Mouse (Mus musculus) forebrain, embryonic 10.5 days (tissue): ENCODE measurements around the gene Eif4e3. TPM values are rescaled to one million over a fixed set of nuclear protein-coding genes. Genes with fewer than 3 reads are reported as not detected.

Source experiments
- DNase-seq: peaks from one replicate; pipeline ENCODE4 v3.0.0-alpha.2; 2017; ENCODE audit warnings: low spot score; ENCODE audit errors: extremely low spot score
- H3K27ac ChIP-seq: fragments of 300-500 bp; sonication (generic); 2 replicates; pipeline ENCODE4 v1.5.1; 2016; ENCODE audit warnings: mild to moderate bottlenecking
- H3K27me3 ChIP-seq: fragments of 300-500 bp; sonication (generic); 2 replicates; pipeline ENCODE4 v1.6.1; 2016; ENCODE audit warnings: mild to moderate bottlenecking; ENCODE audit not compliant: poor library complexity, severe bottlenecking
- H3K36me3 ChIP-seq: fragments of 300-500 bp; sonication (generic); replicated peaks from 2 replicates; pipeline ENCODE4 v1.6.1; 2016; ENCODE audit warnings: mild to moderate bottlenecking, moderate library complexity
- H3K4me1 ChIP-seq: fragments of 300-500 bp; sonication (generic); 2 replicates; pipeline ENCODE4 v1.6.1; 2016
- H3K4me3 ChIP-seq: fragments of 300-500 bp; sonication (generic); 2 replicates; pipeline ENCODE4 v1.5.1; 2016; ENCODE audit warnings: mild to moderate bottlenecking, moderate library complexity
- H3K9me3 ChIP-seq: fragments of 300-500 bp; sonication (generic); 2 replicates; pipeline ENCODE4 v1.6.1; 2016; ENCODE audit warnings: mild to moderate bottlenecking, moderate library complexity
- WGBS: fragments of 180-500 bp; shearing (Covaris S2); methylation state at CpG from one replicate; pipeline ENCODE4 v1.1.7; 2016; 5-methylcytosine and 5-hydroxymethylcytosine counted together
- polyA plus RNA-seq: library from polyadenylated mRNA; unstranded; fragments of >200 nt; fragmentation: Nextera tagmentation; extraction: Ambion mirVana; gene quantifications from 2 replicates; pipeline ENCODE4 v1.2.1, GENCODE M21; 2016

The Eif4e3 gene
- polyA plus RNA-seq, 1 experiment from 2014 or later: 12.7 TPM

- Histone ChIP-seq H3K27me3 (0 out of 2 replicates have a peak, but pooled peaks cover 6% of the 10 kb centered on the region), H3K36me3 (no peaks in the 10 kb centered on the region), H3K27ac (no peak overlapping the region), H3K4me1 (no peaks in the 10 kb centered on the region), H3K9me3 (peaks cover 4% of the 10 kb centered on the region; the same call in 1 of the 2 replicates), H3K4me3 (no peak overlapping the region)
- DNase-seq: no peak
- 93% methylated on average over 5 of the region's 5 CpGs for WGBS
Observed at GRCm38 (mm10) chr6:99683974-99684373, 17.4 kb upstream of the Eif4e3 start.

DNA sequence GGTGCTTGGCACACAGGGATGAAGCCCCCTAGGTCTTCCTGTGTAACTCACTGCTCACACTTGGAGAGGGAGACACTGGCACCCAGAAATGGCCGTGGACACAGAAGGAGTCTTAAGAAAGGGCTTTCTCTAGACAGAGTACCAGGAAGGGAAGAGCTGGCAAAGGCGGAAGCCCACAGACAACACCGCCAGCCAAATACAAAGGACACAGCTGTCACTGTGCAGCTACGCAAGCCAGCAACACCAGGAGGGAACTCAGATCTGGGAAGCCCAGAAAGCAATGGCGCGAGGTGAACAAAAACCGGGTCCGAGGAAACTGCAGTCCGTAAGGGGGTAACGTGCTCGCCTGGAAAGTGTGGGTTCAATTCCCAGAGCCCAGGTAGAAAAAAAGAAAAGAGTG is 11.5 kb upstream of the Eif4e3 start:
- Histone ChIP-seq H3K27ac (no peak overlapping the region), H3K4me3 (no peak overlapping the region), H3K36me3 (no peaks in the 10 kb centered on the region), H3K4me1 (peaks cover 16% of the 10 kb centered on the region), H3K27me3 (no peaks in the 10 kb centered on the region), H3K9me3 (no peaks in the 10 kb centered on the region)
- WGBS: 82% methylated on average over 11 of the region's 11 CpGs
- DNase-seq: no peak

- H3K27ac ChIP-seq: no peak overlapping the region
- no peak for DNase-seq
- no peak overlapping the region for H3K4me3 ChIP-seq
- H3K27me3 ChIP-seq: no peaks in the 10 kb centered on the region
- 89% methylated on average over 8 of the region's 8 CpGs for WGBS
- no peaks in the 10 kb centered on the region for H3K36me3 ChIP-seq
- H3K9me3 ChIP-seq: no peaks in the 10 kb centered on the region
- H3K4me1 ChIP-seq: peaks cover 16% of the 10 kb centered on the region
Observed at GRCm38 (mm10) chr6:99677325-99677724, 10.8 kb upstream of the Eif4e3 start.

DNA sequence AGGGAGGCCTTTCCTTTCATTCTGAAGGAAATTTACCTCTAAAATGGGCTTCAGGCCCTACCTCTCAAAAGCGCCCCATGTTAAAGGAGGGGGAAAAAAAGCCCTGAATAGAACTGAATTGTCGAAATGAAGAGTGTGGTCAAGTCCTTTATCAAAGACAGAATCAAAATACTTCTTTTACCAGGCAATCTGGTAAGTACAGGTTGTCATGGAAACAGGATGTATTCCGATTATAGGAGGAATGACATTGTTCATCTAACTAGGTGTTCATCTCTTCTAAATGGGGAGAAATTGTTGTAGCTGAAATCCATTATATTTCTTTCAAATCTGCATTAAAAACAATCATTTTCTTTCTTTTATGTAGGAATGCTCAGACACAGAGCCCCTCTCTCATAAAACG is 7.9 kb upstream of the Eif4e3 start:
- Histone ChIP-seq H3K36me3 (no peaks in the 10 kb centered on the region), H3K27me3 (no peaks in the 10 kb centered on the region), H3K4me1 (peaks cover 40% of the 10 kb centered on the region), H3K4me3 (no peak overlapping the region), H3K27ac (no peak overlapping the region), H3K9me3 (no peaks in the 10 kb centered on the region)
- DNase-seq: no peak
- WGBS: 73% methylated on average over 4 of the region's 4 CpGs

GRCm38 (mm10) chr6:99671768-99672167 is 5.2 kb upstream of the Eif4e3 start:
- 80% methylated on average over 3 of the region's 3 CpGs for WGBS
- Histone ChIP-seq H3K4me3 (no peak overlapping the region), H3K27ac (no peak overlapping the region), H3K9me3 (no peaks in the 10 kb centered on the region), H3K27me3 (peaks cover 23% of the 10 kb centered on the region), H3K4me1 (peaks cover 58% of the 10 kb centered on the region), H3K36me3 (no peaks in the 10 kb centered on the region)
- DNase-seq: no peak

DNA sequence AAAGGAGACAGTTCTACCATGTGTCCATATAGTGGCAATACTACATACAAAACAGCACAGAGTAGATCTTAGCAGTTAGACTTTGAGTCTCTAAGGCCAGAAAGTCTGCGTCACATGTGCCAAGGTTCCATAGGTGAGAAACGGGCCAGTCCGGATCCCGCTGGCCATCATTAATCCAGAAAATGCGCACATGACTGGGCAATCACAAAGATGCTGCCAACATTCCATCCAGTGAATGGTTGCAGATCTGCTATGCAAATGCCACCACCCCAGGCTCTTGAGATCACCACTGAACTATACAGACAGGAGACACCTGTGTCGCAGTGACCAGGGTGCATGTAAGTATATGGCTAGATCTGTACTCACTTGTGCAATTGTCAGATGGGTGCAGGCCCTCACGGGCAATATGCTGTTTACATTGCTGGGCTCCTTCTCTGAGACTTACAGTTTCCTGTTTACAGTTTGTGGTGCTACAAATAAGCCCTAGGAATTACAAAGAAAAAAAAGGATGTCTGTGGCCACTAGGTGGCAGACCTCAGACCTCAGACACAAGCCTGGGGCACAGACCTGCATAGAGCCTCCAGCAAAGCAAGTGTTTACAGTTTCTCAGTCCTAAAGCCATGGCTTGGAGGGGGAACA is 4.0 kb upstream of the Eif4e3 start:
- WGBS: 71% methylated on average over 7 of the region's 7 CpGs
- Histone ChIP-seq H3K27me3 (peaks cover 29% of the 10 kb centered on the region), H3K27ac (peak overlapping the region; percentile 4; the same call in 1 of the 2 replicates)

GRCm38 (mm10) chr6:99669481-99670325 is 3.1 kb upstream of the Eif4e3 start:
- DNase-seq: peak; percentile 71
- 28% methylated on average over 5 of the region's 5 CpGs for WGBS
- peak overlapping the region; percentile 41; the same call in 1 of the 2 replicates for H3K27ac ChIP-seq
- peaks cover 38% of the 10 kb centered on the region for H3K27me3 ChIP-seq
- H3K9me3 ChIP-seq: no peaks in the 10 kb centered on the region
- H3K36me3 ChIP-seq: no peaks in the 10 kb centered on the region
- H3K4me3 ChIP-seq: 0 out of 2 replicates have a peak overlapping the region, but pooled peaks have one; percentile 0
- H3K4me1 ChIP-seq: peaks cover 70% of the 10 kb centered on the region

More for the DNA sequence above, 4.0 kb upstream of the Eif4e3 start:
- H3K36me3 ChIP-seq: no peaks in the 10 kb centered on the region
- H3K9me3 ChIP-seq: no peaks in the 10 kb centered on the region
- H3K4me1 ChIP-seq: peaks cover 70% of the 10 kb centered on the region
- H3K4me3 ChIP-seq: no peak overlapping the region
- peak; percentile 54 for DNase-seq

DNA sequence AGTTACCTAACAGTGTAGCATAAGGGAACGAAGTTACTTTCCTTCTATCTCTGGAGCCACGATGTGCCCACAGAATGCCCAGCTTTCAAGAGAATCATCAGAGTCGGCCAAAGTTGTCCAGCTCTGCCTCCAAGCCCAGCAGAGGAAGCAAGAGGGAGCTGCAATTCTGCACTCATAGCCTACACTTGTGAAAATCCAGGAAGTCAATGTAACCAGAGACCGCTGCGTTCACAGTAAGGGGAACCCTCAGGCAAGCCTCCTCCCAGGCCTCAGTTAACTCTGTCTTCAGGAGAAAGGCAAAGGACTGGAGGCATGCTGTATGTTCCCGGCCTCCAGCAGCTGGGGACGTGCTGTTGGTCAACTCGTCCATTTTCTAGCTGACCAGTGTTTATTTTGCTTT is 719 bp upstream of the Eif4e3 start:
- DNase-seq: peak; percentile 26
- peak overlapping the region; percentile 92 for H3K27ac ChIP-seq
- H3K27me3 ChIP-seq: peaks cover 48% of the 10 kb centered on the region
- WGBS: 46% methylated on average over 8 of the region's 8 CpGs
- H3K4me3 ChIP-seq: peak overlapping the region; percentile 87
- no peaks in the 10 kb centered on the region for H3K9me3 ChIP-seq
- no peaks in the 10 kb centered on the region for H3K36me3 ChIP-seq
- peaks cover 78% of the 10 kb centered on the region for H3K4me1 ChIP-seq

DNA sequence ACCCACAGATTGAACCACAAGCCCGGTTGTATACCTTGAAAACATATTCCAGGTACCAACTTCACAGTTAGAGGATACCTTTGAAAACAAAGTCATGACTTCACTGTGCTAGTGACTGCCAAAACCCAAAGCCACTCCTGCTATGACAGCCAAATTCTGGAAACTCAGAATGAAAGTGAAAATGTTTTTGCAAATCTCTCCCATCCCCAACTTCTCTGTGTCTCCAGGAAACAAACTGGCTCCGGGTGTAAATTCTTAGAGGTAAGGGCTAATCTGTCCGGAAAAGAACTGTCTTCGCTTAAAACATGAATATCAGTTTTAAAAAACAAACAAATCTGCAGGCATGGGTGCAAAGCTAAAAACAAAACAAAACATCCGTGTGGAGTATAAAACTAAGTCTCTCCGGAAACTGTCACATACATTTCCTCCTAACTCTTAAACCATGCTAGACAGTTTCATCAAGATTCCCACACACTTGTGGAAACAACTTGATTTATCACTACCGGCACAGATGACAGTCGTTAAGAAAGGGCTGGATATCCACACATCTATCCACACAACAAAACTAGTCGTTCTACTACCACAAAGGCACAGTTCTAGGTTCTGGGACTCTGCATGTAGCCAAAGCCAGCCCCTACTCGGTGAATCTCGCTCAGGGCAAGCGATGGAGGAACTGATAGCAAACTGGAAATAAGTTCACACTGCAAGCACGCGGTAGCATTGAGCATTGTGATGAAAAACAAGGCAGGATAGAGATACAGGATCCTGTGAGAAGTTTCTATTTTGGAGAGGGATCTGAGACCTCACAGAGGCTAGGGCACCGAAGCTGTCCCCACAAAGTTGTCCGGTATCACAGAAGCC is 884 bp downstream of the Eif4e3 start:
- no peaks in the 10 kb centered on the region for H3K9me3 ChIP-seq
- peaks cover 65% of the 10 kb centered on the region for H3K4me1 ChIP-seq
- no peaks in the 10 kb centered on the region for H3K36me3 ChIP-seq
- WGBS: 39% methylated on average over 16 of the region's 16 CpGs
- H3K27ac ChIP-seq: peak overlapping the region; percentile 92
- peak; percentile 43 for DNase-seq
- peak overlapping the region; percentile 87 for H3K4me3 ChIP-seq
- H3K27me3 ChIP-seq: peaks cover 48% of the 10 kb centered on the region

- H3K27ac ChIP-seq: no peak overlapping the region
- no peaks in the 10 kb centered on the region for H3K9me3 ChIP-seq
- no peak for DNase-seq
- peaks cover 37% of the 10 kb centered on the region for H3K27me3 ChIP-seq
- H3K4me3 ChIP-seq: no peak overlapping the region
- H3K36me3 ChIP-seq: no peaks in the 10 kb centered on the region
- peaks cover 41% of the 10 kb centered on the region for H3K4me1 ChIP-seq
- 80% methylated on average over 8 of the region's 8 CpGs for WGBS
Observed at GRCm38 (mm10) chr6:99663232-99663631, 3.3 kb downstream of the Eif4e3 start.

DNA sequence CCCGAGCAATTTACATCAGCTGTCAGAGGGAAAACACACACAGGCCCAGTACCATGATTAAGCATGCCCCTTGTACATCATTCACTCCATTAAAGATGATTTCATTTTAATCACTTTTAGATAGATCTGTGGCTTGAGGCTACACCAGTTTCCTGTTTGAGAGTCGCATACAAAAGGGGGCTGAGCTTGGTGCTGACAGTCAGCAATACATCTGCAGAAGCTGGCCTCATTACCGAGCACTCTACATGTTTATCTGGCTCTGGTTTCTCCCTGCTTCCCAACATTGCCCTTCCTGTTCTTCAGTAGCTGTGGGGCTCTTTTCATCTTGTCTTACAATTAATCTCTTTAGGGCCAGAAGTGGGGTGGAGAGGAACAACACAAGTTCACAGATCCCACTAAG is 6.1 kb downstream of the Eif4e3 start:
- no peaks in the 10 kb centered on the region for H3K9me3 ChIP-seq
- no peak overlapping the region for H3K4me3 ChIP-seq
- no peaks in the 10 kb centered on the region for H3K36me3 ChIP-seq
- no peak overlapping the region for H3K27ac ChIP-seq
- no peak for DNase-seq
- peaks cover 21% of the 10 kb centered on the region for H3K4me1 ChIP-seq
- 75% methylated on average over 3 of the region's 3 CpGs for WGBS
- H3K27me3 ChIP-seq: peaks cover 17% of the 10 kb centered on the region

GRCm38 (mm10) chr6:99658586-99658985 is 8.0 kb downstream of the Eif4e3 start:
- WGBS: 89% methylated on average over 10 of the region's 10 CpGs
- Histone ChIP-seq H3K9me3 (no peaks in the 10 kb centered on the region), H3K27ac (no peak overlapping the region), H3K4me3 (no peak overlapping the region), H3K4me1 (peaks cover 12% of the 10 kb centered on the region), H3K27me3 (0 out of 2 replicates have a peak, but pooled peaks cover under 1% of the 10 kb centered on the region), H3K36me3 (no peaks in the 10 kb centered on the region)
- DNase-seq: no peak
